Mouse (Mus musculus) erythroblast, embryonic 14.5 days (primary cell): ENCODE measurements at regions not wholly inside any gene's neighbourhood (a gene's known extent, or its start where the extent isn't known, plus 50 kb on each side); places are given as distances from the start of the nearest gene placed in this dataset.

Source experiments
- GATA1 ChIP-seq: IDR thresholded peaks from 2 replicates; pipeline ENCODE4 v1.6.1; 2012; ENCODE audit warnings: low read length, inconsistent platforms, mixed read lengths
- TAL1 ChIP-seq: IDR thresholded peaks from 3 replicates; pipeline ENCODE4 v1.6.1; 2012; ENCODE audit warnings: low read length, inconsistent platforms, mixed read lengths

DNA sequence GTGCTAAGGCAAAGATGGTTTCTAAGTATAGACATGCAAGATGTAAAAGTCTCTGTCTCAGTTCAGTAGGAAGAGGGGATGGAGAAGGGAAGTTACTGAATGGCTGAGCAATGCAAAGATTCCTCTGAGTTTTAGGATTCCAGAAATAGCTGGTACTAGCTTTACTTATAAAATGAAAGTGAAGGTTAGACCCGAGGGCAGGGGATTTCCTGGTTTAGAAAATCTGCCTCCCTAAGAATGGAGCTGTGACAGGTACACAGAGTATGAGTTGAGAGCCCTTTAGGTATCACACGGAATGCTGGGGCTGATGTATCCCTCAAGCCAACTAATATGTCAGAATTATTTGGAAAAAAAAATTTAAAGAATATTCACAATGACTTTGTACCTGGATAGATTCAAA lies 69.0 kb upstream of the Ppp1r12a start:
- TF ChIP-seq GATA1 (no peak), TAL1 (no peak)
